Mouse (Mus musculus): ENCODE data around the gene Slc4a8.
"Not testable (repeated sequence)": the region's sequence is repeated elsewhere in the genome, so short reads cannot be mapped to it uniquely, and the experiment has no call there.

Gene Slc4a8

GRCm38 (mm10) chr15:100773859-100774258 is 12.3 kb downstream of the Slc4a8 start:
- not testable (repeated sequence) for DNase-seq (ENCODE audit: low spot score in 2 of 2)

GRCm38 (mm10) chr15:100775189-100776166 is 13.9 kb downstream of the Slc4a8 start:
- no peak for DNase-seq (ENCODE audit: low spot score in 2 of 2)

DNA sequence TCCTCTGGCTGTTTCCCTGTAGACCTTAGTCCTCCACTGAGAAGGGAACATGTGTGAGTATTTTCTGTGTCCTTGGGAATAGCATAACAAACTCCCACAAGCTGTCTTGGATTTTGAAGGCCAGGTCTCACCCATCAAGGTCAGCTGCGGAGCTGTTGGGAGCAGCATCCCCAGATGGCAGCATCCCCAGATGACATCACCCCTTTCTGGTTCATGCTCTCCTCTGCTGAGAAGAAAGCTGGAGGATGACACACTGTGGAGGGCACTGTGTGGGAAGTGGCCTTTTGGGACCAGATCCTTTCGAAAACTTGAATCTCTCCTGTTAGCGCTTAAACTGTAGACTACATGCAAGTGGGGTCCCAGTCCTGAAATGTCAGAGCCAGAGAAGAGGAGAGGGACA is 14.9 kb downstream of the Slc4a8 start:
- DNase-seq (ENCODE audit: low spot score in 2 of 2): no peak

DNA sequence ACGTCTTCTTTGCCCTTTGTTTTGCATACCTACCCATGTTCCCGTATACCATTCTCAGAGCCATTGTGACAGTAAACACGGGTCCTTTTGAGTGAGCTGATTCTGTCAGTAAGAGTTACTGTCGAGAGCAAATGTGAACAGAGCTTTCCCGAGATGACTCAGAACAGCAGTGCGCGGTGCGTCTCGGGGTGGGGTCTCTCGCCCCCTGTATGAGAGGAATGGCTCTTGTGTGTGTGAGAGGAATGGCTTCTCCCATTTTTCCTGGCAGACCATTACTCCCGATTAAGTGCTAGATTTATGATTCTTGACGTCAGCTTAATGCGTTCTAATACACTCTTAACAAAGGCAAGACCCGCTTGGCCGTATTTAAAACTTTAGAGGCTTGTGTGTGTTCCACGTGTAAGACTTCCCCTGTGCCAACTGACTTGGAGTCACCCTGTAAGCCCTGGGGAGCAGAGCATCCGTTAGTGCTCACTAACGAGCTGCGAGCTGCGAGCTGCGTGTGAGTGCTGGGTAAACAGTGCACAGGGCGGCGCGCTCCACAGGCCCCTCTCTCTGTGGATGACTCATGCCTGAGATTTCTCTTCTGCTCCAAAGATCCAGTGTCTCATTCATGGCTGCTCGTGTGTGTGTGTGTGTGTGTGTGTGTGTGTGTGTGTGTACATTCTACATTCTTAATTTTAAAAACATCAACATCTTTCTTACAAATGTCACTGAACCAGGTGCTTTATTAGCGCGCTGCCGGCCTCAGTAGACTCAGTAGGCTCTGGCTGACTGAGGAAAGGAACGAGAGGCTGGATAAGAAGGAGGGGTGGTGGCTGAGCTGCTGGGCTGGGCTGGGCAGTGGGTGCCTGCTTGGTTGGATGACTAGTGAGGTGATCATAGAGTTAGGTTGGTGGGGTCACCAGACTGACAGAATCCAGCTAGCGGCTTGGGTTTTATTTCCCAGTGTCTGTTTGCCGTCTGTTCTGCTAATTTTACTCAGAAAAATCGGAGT is 15.8 kb downstream of the Slc4a8 start:
- DNase-seq (ENCODE audit: low spot score in 2 of 2): peak; percentile 50 to 66

DNA sequence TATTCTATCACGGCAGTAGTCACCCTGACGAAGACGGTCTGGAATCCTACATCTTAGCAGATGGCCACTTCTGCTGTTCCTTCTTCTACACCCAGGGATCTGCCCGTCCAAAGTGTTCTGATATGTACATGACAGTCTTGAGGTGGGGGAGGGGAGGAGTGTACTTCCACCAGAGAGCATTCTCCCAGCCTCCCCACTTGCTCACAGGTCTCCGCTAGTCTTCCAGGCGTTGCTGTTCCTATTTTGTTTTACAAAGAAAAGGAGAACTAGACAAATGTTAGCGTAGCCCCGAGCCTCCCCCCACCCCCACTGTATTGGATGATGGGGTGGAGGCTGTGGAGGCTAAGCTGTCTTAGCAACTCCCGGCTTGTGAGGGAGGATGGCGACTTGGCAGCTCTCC is 18.3 kb downstream of the Slc4a8 start:
- DNase-seq (ENCODE audit: low spot score in 2 of 2): no peak

DNA sequence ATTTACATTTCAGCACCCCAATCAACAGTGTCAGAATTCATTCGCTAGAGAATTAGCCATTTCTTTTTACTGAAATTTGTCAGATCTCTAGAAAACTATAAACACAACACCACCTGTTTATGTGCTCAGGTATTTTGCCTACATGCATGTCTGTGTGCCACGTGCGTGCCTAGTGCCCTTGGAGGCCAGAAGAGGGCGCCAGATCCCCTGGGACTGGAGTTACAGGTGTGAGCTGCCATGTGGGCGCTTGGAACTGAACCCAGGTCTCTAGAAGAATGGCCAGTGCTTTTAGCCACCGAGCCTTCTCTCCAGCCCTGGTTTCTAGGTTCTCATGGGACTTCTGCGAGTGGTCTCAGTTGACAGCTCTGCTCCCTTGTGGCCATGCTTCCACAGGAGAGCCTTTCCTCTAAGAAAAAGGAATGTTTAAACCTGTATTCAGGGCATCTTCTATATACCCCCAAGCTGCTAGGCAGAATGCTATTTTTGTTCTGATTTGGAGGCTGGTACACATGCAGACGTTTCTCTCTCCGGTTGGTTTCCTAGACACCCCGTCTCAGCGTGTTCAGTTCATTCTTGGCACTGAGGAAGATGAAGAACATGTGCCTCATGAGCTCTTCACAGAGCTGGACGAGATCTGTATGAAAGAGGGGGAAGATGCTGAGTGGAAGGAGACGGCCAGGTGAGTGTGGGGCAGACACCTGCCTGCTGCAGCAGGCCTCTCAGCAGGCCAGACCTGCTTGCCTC is 21.9 kb downstream of the Slc4a8 start:
- DNase-seq (ENCODE audit: low spot score in 2 of 2): no peak

- no peak for DNase-seq (ENCODE audit: low spot score in 2 of 2)
Observed at GRCm38 (mm10) chr15:100790219-100790618, 28.7 kb downstream of the Slc4a8 start.

DNA sequence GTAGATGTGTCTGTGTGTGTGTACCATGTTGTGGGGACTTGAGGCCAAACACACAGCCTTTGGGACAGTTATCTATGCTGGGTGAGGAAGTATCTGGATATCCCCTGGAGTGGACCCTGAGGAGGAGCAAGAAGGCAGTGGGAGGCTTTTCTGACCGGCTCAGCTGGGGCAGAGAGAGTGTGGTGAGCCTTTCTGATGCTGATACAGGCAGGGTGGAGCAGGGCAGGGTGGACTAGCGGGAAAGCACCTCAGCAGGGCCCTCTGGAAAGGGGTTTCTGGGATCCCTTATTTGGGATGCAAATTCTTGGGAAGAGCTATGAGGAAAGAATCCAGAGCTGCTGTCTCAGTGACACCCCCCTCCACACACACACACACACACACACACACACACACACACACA is 30.8 kb downstream of the Slc4a8 start:
- no peak for DNase-seq (ENCODE audit: low spot score in 2 of 2)

- DNase-seq (ENCODE audit: low spot score in 2 of 2): no peak
Observed at GRCm38 (mm10) chr15:100800914-100801313, 39.4 kb downstream of the Slc4a8 start.

GRCm38 (mm10) chr15:100808062-100808461 is 46.5 kb downstream of the Slc4a8 start:
- DNase-seq (ENCODE audit: low spot score in 2 of 2): no peak

DNA sequence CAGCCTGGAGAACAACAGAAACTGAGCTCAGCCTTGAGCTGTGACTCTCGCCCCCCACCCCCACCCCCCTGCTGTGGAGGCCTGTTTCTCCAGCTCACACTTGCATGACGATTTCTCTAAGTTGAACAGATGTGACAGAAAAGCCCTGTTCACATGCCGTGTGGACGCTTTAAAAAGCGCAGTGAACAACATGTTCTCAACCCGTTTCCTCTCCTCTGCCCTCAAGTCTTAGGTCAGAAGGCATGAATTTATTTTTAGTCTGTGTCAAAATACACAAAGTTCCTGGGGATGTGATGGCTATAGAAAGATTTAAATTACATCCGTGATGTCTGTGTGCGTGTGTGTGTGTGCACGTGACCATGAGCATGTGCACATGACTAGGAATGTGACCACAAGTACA is 46.9 kb downstream of the Slc4a8 start:
- DNase-seq (ENCODE audit: low spot score in 2 of 2): no peak

DNA sequence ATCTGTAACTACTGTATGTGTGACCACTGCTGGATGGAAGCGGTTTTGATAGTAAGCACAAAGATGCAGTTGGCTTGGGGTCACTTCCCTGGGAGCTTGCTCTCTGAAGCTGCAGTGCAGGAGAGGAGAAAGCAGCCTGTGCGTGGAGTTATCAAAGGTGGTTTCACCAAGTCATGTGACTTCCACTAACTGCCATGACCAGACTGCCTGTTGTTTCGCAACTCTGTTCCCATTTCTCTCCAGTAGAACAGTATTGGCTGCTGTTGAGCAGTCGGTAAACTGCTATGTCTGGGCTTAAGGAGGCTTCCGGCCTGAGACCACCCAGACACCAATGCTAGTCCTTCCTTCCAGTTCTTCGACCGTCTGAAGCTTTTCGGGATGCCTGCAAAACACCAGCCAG is 48.7 kb downstream of the Slc4a8 start:
- no peak for DNase-seq (ENCODE audit: low spot score in 2 of 2)

DNA sequence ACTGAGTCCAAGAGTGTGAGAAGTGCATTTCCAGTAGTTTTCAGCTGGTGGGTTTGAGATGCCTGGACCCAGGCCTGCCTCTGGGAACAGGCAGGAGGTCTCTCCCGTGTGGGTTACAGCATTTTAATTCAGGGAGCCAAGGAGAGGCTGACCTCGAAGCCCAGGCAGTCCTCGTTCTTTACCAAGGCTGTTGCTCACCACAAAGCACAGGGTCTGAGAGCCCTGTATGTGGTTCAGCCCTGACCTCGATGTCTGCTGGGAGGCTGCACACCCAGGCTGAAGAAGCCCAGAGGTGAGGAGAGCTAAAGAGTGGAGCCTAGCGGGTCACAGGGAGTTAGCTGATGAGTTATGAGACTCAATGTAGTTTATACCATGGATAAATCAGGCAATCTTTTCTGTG is 52.0 kb downstream of the Slc4a8 start:
- no peak for DNase-seq (ENCODE audit: low spot score in 2 of 2)

DNA sequence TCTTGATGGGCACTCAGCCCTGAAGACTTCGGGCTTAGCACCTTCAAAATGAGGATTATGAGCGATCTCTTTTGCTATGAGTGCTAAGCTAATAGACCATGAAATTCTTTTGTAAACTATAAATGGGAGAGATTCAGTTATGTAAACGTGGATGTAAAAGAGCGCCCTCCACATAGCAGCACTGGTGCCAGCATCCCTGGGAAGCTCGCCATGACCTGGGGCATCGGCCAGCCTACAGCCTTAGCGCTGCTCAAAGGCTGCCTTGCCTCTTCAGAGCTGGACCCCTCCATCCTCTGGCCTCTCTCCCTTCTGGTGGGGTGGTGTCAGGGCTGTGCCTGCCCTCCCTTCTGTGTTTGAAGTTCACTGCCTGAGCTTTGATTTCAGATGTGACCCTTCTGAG is 52.5 kb downstream of the Slc4a8 start:
- DNase-seq (ENCODE audit: low spot score in 2 of 2): no peak

DNA sequence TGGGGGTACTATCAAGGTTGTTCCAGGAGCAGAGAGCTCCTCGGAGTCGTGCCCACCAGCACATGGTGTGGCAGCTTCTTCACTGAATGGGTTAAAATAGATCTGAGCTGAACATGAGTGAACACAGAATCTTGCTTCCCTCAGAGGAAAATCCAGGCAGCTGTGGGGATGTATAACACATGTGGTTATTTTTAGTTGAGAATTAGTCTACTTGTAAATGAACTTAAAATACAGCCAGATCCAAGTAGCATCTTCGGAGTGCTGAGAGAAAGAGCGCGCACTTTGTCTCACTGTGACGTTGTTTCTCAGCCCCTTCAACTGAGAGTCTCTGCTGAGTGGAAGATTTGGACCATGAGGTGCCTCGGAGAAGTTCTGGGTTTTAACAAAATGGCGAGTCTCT is 53.8 kb downstream of the Slc4a8 start:
- DNase-seq (ENCODE audit: low spot score in 2 of 2): no peak

GRCm38 (mm10) chr15:100818860-100819259 is 57.3 kb downstream of the Slc4a8 start:
- DNase-seq (ENCODE audit: low spot score in 2 of 2): no peak

- DNase-seq (ENCODE audit: low spot score in 2 of 2): peak; percentile 34 to 41
Observed at GRCm38 (mm10) chr15:100821824-100822223, 60.3 kb downstream of the Slc4a8 start.

GRCm38 (mm10) chr15:100822370-100822769 is 60.8 kb downstream of the Slc4a8 start:
- DNase-seq (ENCODE audit: low spot score in 2 of 2): peak; percentile 13 to 19

- no peak for DNase-seq (ENCODE audit: low spot score in 2 of 2)
Observed at GRCm38 (mm10) chr15:100825249-100825856, 63.8 kb downstream of the Slc4a8 start.

DNA sequence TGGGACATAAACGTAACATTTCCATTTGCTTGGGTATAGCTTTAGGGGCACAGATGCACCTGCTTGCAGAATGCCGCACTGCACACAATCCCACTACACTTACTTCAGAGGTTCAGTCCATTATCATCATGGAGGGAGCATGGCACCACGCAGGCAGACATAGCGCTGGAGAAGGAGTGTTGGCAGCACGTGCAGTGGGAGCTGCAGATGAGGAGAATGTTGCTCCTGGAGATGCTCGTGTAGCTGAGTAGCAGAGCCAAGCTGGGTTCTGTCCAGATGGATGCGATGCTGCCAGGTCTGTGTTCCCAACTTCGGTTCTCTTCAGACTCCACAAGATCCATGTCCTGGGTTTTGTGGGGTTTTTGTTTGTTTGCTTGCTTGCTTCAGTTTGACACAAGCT is 64.5 kb downstream of the Slc4a8 start:
- DNase-seq (ENCODE audit: low spot score in 2 of 2): no peak

DNA sequence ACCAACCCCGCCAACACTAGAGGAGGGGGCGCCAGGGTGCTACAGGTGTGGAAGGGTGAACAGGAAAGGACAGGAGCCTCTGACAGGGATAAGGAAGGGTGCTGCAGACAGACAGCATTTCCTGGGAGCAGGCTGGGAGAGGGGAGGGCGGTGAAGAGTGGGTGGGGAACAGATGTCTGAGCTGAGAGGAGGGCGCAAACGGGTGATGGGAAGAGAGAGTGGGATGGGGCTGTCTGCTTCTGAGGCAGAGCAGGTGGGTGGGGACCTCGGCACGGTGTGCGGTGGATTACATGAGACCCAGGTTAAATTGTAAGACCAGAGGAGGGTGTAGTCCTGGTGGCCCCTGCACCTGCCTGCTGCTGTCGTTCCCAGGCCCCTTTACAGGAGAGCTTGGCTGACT is 68.2 kb downstream of the Slc4a8 start:
- no peak for DNase-seq (ENCODE audit: low spot score in 2 of 2)
